Mouse (Mus musculus) limb, embryonic 11.5 days (tissue): Measurements from ENCODE around the gene Ampd1. TPM values are rescaled to one million over a fixed set of nuclear protein-coding genes. Genes with fewer than 3 reads are reported as not detected.

Experiments
- ATAC-seq: fragments of 200-750 bp; cut with Nextera tagmentation; 2 replicates; pipeline ENCODE4 v1.8.0; 2017; ENCODE audit warnings: low read depth; ENCODE audit not compliant: insufficient number of reproducible peaks, low FRiP score, low TSS enrichment
- DNase-seq: peaks from one replicate; pipeline ENCODE4 v3.0.0-alpha.2; 2015; ENCODE audit warnings: low spot score
- H3K27ac ChIP-seq: fragments of 300-500 bp; sonication (generic); replicated peaks from 2 replicates; pipeline ENCODE4 v1.5.1; 2014; ENCODE audit warnings: low read depth, mild to moderate bottlenecking, low read length
- H3K27me3 ChIP-seq: fragments of 300-500 bp; sonication (generic); 2 replicates; pipeline ENCODE4 v1.6.1; 2014; ENCODE audit warnings: mild to moderate bottlenecking, low read length, mixed read lengths; ENCODE audit not compliant: control insufficient read depth, insufficient read depth
- H3K36me3 ChIP-seq: fragments of 300-500 bp; sonication (generic); 2 replicates; pipeline ENCODE4 v1.6.1; 2014; ENCODE audit warnings: mild to moderate bottlenecking, low read length, moderate library complexity, mixed read lengths; ENCODE audit not compliant: control insufficient read depth, insufficient read depth
- H3K4me1 ChIP-seq: fragments of 300-500 bp; sonication (generic); 2 replicates; pipeline ENCODE4 v1.6.1; 2014; ENCODE audit warnings: low read length, mixed read lengths; ENCODE audit not compliant: control insufficient read depth, insufficient read depth
- H3K4me2 ChIP-seq: fragments of 300-500 bp; sonication (generic); 2 replicates; pipeline ENCODE4 v1.6.1; 2014; ENCODE audit warnings: low read depth, mild to moderate bottlenecking, moderate library complexity; ENCODE audit not compliant: severe bottlenecking
- H3K4me3 ChIP-seq: fragments of 300-500 bp; sonication (generic); 2 replicates; pipeline ENCODE4 v1.5.1; 2014; ENCODE audit warnings: low read depth, low read length
- H3K9ac ChIP-seq: fragments of 300-500 bp; sonication (generic); 2 replicates; pipeline ENCODE4 v1.6.1; 2014; ENCODE audit warnings: mild to moderate bottlenecking, low read length
- H3K9me3 ChIP-seq: fragments of 300-500 bp; sonication (generic); 2 replicates; pipeline ENCODE4 v1.6.1; 2016; ENCODE audit warnings: low read length; ENCODE audit not compliant: control insufficient read depth
- WGBS: fragments of 180-500 bp; shearing (Covaris S2); extraction: QIAGEN DNeasy Blood & Tissue Kit; methylation state at CpG from one replicate; pipeline ENCODE4 v1.1.7; 2014; 5-methylcytosine and 5-hydroxymethylcytosine counted together
- polyA plus RNA-seq: library from polyadenylated mRNA; unstranded; fragments of >200 nt; fragmentation: Nextera tagmentation; extraction: Ambion mirVana; gene quantifications from 2 replicates; pipeline ENCODE4 v1.2.1, GENCODE M21; 2014

The Ampd1 gene
- polyA plus RNA-seq, 1 experiment from 2014 or later, result not detected

DNA sequence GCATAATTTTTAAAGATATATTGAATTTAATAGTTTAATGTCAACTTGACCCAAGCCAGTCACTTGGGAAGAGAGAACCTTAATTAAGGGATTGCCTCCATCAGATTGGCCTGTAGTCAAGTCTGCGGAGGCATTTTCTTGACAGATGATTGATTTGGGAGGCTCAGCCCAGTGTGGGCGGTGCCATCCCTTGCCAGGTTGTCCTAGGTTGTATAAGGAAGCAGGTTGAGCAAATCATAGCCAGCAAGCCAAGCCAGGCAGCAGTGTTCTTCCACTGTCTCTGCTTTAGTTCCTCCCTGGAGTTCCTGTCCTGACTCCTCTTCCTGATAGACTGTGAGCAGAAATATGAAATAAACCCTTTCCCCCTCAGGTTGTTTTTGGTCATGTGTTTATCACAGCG is 49.8 kb downstream of the Ampd1 start:
- 87% methylated on average over 3 of the region's 3 CpGs for WGBS
- H3K4me3 ChIP-seq, result no peak overlapping the region
- H3K27me3 ChIP-seq, result no peaks in the 10 kb centered on the region
- ATAC-seq, result no peak
- H3K27ac ChIP-seq, result no peak overlapping the region
- no peaks in the 10 kb centered on the region for H3K36me3 ChIP-seq
- H3K4me2 ChIP-seq, result no peak overlapping the region
- no peaks in the 10 kb centered on the region for H3K9me3 ChIP-seq
- DNase-seq, result no peak
- no peaks in the 10 kb centered on the region for H3K4me1 ChIP-seq
- H3K9ac ChIP-seq, result no peak overlapping the region

DNA sequence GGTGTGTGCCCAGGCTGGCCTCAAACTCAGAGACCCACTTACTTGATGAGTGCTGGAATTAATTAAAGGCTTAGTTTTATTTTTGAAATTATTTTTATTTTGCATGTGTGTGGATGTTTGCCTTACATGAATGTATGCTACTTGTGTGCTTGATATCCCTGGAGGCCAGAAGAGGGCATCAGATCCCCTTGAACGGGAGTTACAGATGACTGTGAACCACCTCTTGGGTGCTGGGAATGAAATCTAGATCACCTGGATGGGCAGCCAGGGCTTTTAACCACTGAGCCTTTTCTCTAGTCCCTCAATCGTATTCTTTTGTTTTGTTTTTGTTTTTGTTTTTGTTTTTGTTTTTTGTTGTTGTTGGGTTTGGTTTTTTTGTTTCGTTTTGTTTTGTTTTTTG is 52.3 kb downstream of the Ampd1 start:
- no peak for DNase-seq
- H3K36me3 ChIP-seq, result no peaks in the 10 kb centered on the region
- ATAC-seq, result no peak
- no peak overlapping the region for H3K4me2 ChIP-seq
- H3K27ac ChIP-seq, result no peak overlapping the region
- no peak overlapping the region for H3K9ac ChIP-seq
- H3K4me1 ChIP-seq, result no peaks in the 10 kb centered on the region
- no peaks in the 10 kb centered on the region for H3K27me3 ChIP-seq
- 89% methylated on average over 3 of the region's 3 CpGs for WGBS
- H3K9me3 ChIP-seq, result no peaks in the 10 kb centered on the region
- H3K4me3 ChIP-seq, result no peak overlapping the region

DNA sequence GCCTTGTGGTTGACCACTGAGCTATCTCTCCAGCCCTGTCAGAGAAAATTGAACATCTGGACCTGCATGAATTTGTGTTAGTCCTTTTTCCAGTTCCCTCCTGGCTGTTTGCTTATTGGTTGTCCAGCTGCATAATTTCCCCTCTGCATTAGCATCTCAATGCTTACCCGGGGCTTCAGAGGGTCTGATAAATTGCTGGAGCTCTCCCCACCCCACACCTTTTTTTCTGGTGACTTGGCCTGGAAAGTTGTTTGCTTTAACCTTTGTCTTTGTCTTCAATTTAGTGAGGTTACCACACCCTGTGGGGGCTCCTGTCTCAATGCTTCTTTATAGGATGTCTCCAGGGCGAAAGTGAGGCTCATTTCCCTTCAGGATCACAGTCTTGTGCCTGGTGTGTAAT is 53.4 kb downstream of the Ampd1 start:
- Histone ChIP-seq H3K9ac (no peak overlapping the region), H3K4me2 (no peak overlapping the region), H3K27me3 (no peaks in the 10 kb centered on the region), H3K4me1 (no peaks in the 10 kb centered on the region), H3K4me3 (no peak overlapping the region), H3K36me3 (no peaks in the 10 kb centered on the region), H3K27ac (no peak overlapping the region), H3K9me3 (no peaks in the 10 kb centered on the region)
- no peak for DNase-seq
- 56% methylated on average over 2 of the region's 2 CpGs for WGBS
- no peak for ATAC-seq

DNA sequence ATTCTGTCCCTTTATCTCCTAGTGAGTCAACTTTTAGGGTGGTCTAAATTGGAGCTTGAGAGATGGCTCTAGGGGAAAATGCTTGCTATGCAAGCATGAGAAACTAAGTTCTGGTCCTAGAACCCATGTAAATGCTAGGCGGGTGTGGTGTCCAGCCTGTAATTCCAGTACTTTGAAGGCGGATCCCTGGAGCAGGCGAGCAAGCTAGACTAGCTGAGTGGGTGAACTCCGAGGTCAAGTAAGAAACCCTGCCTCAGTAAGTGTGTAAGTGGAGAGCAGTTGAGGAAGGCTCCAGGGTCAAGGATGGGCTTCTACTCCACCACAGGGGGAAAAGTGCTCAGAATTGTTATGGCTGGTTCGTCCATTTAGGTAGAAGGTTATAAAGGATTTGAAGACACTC is 53.9 kb downstream of the Ampd1 start:
- Histone ChIP-seq H3K27ac (no peak overlapping the region), H3K4me3 (no peak overlapping the region), H3K9ac (no peak overlapping the region), H3K9me3 (no peaks in the 10 kb centered on the region), H3K27me3 (no peaks in the 10 kb centered on the region), H3K4me1 (no peaks in the 10 kb centered on the region), H3K4me2 (no peak overlapping the region), H3K36me3 (no peaks in the 10 kb centered on the region)
- DNase-seq, result no peak
- 74% methylated on average over 5 of the region's 5 CpGs for WGBS
- no peak for ATAC-seq

DNA sequence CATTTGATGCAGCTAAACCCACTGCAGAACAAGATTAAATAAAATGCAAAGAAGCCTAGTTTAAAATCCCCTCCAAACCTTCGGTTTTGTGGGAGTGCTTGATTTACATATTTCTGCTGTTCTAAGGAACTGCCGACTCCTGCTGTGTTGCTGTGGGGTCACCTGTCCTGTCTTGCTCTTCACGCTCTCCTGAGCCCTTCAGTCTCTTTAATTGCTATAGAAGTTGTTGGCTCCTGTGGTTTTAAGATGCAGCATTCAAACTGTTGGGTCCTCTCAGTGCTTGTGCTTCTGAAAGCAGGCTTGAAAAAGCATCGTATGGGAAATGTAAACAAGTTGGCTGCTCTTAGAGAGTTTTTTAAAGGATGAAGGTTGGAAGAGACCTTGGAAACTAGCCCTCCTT is 54.4 kb downstream of the Ampd1 start:
- H3K27ac ChIP-seq, result no peak overlapping the region
- no peak overlapping the region for H3K4me3 ChIP-seq
- no peaks in the 10 kb centered on the region for H3K27me3 ChIP-seq
- ATAC-seq (no peak), DNase-seq (no peak)
- no peaks in the 10 kb centered on the region for H3K9me3 ChIP-seq
- H3K36me3 ChIP-seq, result no peaks in the 10 kb centered on the region
- no peaks in the 10 kb centered on the region for H3K4me1 ChIP-seq
- WGBS, result 51% methylated on average over 4 of the region's 4 CpGs
- H3K9ac ChIP-seq, result no peak overlapping the region
- no peak overlapping the region for H3K4me2 ChIP-seq

DNA sequence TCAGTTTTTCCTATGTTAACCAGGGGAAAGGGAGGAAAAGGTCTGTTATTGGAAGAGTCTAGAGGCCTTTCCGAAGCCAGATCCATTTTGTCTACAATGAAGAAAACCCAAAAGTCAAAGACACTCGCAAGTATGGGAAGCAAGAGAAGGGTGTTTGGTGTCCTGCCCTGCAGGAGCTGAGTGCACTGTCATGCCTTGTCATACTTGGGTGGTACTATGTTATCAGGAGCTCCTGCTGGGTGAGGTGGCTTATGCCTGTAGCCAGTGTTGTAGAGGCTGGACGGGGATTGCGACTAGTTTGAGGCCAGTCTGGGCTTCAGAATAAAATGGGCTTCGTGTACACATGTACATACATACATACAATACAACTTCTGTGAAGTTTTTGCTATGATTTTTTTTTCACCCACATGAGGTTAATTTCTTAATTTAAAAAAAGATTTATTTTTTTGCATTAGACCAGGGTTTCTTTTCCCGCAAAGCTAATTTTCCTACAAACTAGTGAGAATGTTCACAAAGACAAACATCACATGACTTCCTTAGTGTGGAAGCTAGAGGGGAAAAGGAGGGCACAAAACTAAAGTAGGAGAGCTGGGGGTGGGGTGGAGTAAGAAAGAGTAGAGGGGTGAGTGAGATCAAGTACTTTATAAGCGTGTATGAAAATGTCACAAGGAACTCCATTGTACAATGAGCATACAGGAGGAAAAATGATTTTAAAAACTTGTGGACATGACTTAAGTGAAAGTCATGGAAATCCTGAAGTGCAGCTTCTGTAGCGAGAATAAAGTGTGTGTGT is 55.7 kb downstream of the Ampd1 start:
- Histone ChIP-seq H3K4me1 (no peaks in the 10 kb centered on the region), H3K36me3 (no peaks in the 10 kb centered on the region), H3K4me2 (no peak overlapping the region), H3K27ac (no peak overlapping the region), H3K9me3 (no peaks in the 10 kb centered on the region), H3K9ac (no peak overlapping the region), H3K4me3 (no peak overlapping the region), H3K27me3 (no peaks in the 10 kb centered on the region)
- WGBS, result 87% methylated on average over 8 of the region's 8 CpGs
- ATAC-seq (no peak), DNase-seq (no peak)

DNA sequence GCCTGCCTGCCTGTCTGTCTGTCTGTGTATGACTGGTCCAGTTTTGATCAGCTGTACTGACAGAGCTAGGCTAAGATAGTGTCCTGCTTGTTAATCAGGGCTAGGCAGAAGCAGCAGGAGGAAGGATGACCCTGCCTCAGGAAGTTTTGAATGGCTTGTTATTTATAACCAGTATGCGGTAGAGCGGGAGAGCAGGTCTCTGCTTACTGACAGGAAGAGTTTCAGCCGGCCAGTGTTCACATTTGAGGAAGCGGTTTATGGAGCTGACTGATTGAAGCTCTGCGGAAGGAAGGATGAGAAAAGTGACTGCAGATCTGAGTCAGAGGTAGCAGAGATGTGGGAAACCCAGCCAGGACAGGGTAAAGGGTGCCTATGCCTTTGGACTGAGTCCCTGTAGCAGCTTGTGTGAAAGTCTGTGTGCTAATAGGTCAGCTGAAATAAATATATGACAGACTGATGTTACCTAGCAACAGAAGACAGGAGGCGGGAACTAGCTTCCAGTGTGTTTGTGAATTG is 56.5 kb downstream of the Ampd1 start:
- H3K27me3 ChIP-seq, result no peaks in the 10 kb centered on the region
- H3K4me1 ChIP-seq, result no peaks in the 10 kb centered on the region
- no peak overlapping the region for H3K4me2 ChIP-seq
- no peak for ATAC-seq
- no peak for DNase-seq
- H3K4me3 ChIP-seq, result no peak overlapping the region
- WGBS, result 46% methylated on average over 6 of the region's 6 CpGs
- H3K9ac ChIP-seq, result no peak overlapping the region
- H3K9me3 ChIP-seq, result no peaks in the 10 kb centered on the region
- H3K27ac ChIP-seq, result no peak overlapping the region
- no peaks in the 10 kb centered on the region for H3K36me3 ChIP-seq

DNA sequence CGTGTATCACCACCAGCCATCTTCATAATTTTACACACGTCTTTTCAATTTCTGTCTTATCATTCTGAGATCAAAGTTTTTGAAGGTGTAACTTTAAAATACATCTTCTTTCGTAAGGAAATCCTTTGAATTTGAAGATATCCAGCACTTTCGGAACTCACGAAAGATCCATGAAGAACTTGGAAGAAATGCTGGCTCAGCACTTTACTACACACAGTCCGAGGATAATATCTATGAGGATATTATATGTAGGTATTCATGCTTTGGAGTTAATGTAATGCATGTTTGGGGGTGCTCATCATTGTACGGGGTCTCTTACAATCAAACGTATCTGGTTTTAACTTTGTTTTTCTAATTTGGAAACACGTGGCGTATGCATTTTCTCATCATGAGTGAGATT is 59.3 kb downstream of the Ampd1 start:
- Histone ChIP-seq H3K27ac (no peak overlapping the region), H3K9me3 (no peaks in the 10 kb centered on the region), H3K4me3 (no peak overlapping the region), H3K4me2 (no peak overlapping the region), H3K36me3 (no peaks in the 10 kb centered on the region), H3K9ac (no peak overlapping the region), H3K27me3 (no peaks in the 10 kb centered on the region), H3K4me1 (no peaks in the 10 kb centered on the region)
- WGBS, result 93% methylated on average over 10 of the region's 10 CpGs
- ATAC-seq (no peak), DNase-seq (no peak)
